Mouse (Mus musculus): ENCODE measurements around the gene Prkn. TPM values are rescaled to one million over a fixed set of nuclear protein-coding genes. Genes with fewer than 3 reads are reported as not detected.
A peak's percentile ranks its signal among the peaks of the same experiment; 100 is the strongest.

The Prkn gene
- total and polyA plus RNA-seq, 3 experiments: 0.39 to 0.50 TPM; not detected in 1

DNA sequence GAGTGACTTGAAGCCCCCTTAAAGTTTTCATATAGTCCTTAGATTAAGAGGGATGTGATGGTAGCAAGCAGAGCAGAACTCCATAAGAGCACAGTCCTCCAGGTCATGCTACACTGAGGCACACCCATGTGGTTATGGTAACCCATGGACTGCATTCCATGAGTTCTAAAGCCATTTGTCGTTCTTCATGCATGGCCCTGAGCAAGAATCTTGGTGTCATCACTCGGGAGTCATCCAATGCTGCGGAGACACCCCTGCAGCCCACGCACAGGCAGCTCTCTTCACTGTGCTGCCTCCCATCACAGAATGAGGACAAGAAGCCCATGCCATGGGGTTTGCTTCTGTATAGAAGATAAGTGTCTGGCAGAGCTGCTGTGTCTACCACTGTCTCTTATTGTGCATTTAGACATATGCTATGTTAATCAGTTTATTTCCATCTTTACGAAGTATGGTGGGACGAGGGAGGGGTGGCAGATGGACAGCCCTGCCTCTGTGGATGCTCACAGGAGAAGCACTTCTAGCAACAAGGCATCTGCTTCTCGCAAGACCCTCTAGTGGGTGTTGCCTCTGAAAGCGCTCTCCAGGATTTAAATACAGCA lies 543.3 kb downstream of the Prkn start:
- Histone ChIP-seq H3K9me3 (replicated peaks; ENCODE audit: insufficient read depth, low read length) (no peaks in the 10 kb centered on the region), H3K27ac (ENCODE audit: control insufficient read depth, low read depth, low read length) (no peak overlapping the region), H3K27me3 (ENCODE audit: control insufficient read depth in 1 of 2, insufficient read depth in 2 of 2, low read length in 2 of 2) (no peaks in the 10 kb centered on the region), H3K4me1 (ENCODE audit: control insufficient read depth in 1 of 2, insufficient read depth in 2 of 2, low read length in 2 of 2) (no peaks in the 10 kb centered on the region), H3K9ac (ENCODE audit: control insufficient read depth, low read depth, low read length, poor library complexity, severe bottlenecking) (no peak overlapping the region), H3K79me2 (ENCODE audit: control insufficient read depth, insufficient read depth, low read length, poor library complexity) (no peaks in the 10 kb centered on the region), H3K36me3 (ENCODE audit: control insufficient read depth in 1 of 2, insufficient read depth in 2 of 2, low read length in 2 of 2) (no peaks in the 10 kb centered on the region), H3K4me3 (ENCODE audit: control insufficient read depth in 1 of 2, insufficient read depth in 1 of 2, low read depth in 2 of 2, low read length in 2 of 2) (no peak overlapping the region)
- no peak for TF ChIP-seq RCOR1 (IDR thresholded peaks at IDR 0.05; ENCODE audit: low read depth, low read length)
- TF ChIP-seq TAL1 (IDR thresholded peaks at IDR 0.05; ENCODE audit: low read length): no peak
- TF ChIP-seq GATA1 (IDR thresholded peaks at IDR 0.05; ENCODE audit: low read depth, low read length): no peak
- TF ChIP-seq TBP (IDR thresholded peaks at IDR 0.05; ENCODE audit: low read depth, low read length): no peak
- TF ChIP-seq SIN3A (IDR thresholded peaks at IDR 0.05; ENCODE audit: low read length): no peak
- DNase-seq (ENCODE audit: low read depth, low spot score): no peak

DNA sequence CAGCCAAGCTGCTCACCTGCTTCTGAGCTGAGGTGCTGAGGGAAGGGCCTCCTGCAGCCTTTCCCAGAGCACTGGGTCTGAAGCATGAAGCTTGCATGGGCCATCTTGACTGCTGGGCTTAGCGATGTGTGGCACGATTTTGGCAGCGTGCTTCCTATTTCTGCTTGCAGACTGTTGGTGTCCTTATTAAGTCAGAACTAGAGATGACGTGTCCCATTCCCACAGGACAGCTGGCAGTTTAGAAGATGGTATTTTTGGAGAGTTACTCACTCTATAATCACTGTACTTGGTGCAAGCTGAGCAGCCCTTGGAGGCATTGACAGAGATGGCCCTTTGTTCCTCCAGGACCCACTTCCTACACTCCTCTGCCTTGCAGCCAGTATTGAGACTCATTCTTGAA lies 545.1 kb downstream of the Prkn start:
- Histone ChIP-seq H3K36me3 (ENCODE audit: control insufficient read depth in 1 of 2, insufficient read depth in 2 of 2, low read length in 2 of 2) (no peaks in the 10 kb centered on the region), H3K79me2 (ENCODE audit: control insufficient read depth, insufficient read depth, low read length, poor library complexity) (no peaks in the 10 kb centered on the region), H3K4me1 (ENCODE audit: control insufficient read depth in 1 of 2, insufficient read depth in 2 of 2, low read length in 2 of 2) (no peaks in the 10 kb centered on the region), H3K27ac (ENCODE audit: control insufficient read depth, low read depth, low read length) (no peak overlapping the region), H3K9me3 (replicated peaks; ENCODE audit: insufficient read depth, low read length) (no peaks in the 10 kb centered on the region), H3K4me3 (ENCODE audit: control insufficient read depth in 1 of 2, insufficient read depth in 1 of 2, low read depth in 2 of 2, low read length in 2 of 2) (no peak overlapping the region), H3K27me3 (ENCODE audit: control insufficient read depth in 1 of 2, insufficient read depth in 2 of 2, low read length in 2 of 2) (no peaks in the 10 kb centered on the region), H3K9ac (ENCODE audit: control insufficient read depth, low read depth, low read length, poor library complexity, severe bottlenecking) (no peak overlapping the region)
- no peak for DNase-seq (ENCODE audit: low read depth, low spot score)
- no peak for TF ChIP-seq BHLHE40 (IDR thresholded peaks at IDR 0.05; ENCODE audit: borderline replicate concordance, low read depth, low read length)
- TF ChIP-seq GATA1 (IDR thresholded peaks at IDR 0.05; ENCODE audit: low read depth, low read length): no peak
- TF ChIP-seq ZC3H11A (IDR thresholded peaks at IDR 0.05; ENCODE audit: low read depth, low read length): no peak
- no peak for TF ChIP-seq MXI1 (IDR thresholded peaks at IDR 0.05; ENCODE audit: low read depth, low read length)
- TF ChIP-seq MAFK (IDR thresholded peaks at IDR 0.05; ENCODE audit: borderline replicate concordance, low read depth, low read length): no peak
- no peak for TF ChIP-seq ZKSCAN1 (IDR thresholded peaks at IDR 0.05; ENCODE audit: low read depth, low read length)
- no peak for TF ChIP-seq SIN3A (IDR thresholded peaks at IDR 0.05; ENCODE audit: low read length)
- no peak for TF ChIP-seq MEF2A (IDR thresholded peaks at IDR 0.05; ENCODE audit: extremely low read depth, insufficient replicate concordance, low read depth, low read length, poor library complexity, severe bottlenecking)
- TF ChIP-seq POLR2AphosphoS5 (IDR thresholded peaks at IDR 0.05; ENCODE audit: borderline replicate concordance, low read depth, low read length): no peak

DNA sequence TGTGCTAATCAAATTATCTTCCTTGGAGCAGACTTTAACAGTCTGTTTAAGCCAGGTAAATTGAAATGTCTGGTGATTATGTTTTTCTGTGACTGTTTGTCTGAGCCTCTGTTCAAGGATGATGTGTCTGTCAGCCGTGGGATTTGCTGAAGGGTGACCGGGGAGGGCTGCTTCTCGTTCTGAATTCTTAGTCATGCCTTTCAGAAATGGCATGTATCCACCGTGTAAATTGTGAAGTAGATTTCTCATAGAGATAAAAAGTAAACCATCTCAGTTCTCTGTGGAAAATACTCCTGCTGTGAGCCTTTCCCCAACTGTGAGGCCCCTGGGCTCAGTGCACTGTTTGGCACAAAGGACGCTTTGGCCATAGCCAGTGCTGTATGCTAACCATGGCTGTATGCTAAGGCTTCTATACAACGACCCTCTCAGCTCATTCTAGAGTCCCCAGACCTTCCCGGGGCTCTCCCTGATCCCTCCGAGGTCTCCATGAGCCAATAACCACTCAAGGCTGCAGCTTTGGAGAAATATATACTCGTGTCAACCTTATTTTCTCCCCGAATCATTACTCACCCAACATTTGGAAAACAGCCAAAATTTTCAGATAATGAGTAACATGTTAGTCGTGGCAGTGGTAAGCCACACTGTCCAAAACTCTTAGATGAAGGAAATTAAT lies 552.6 kb downstream of the Prkn start:
- Histone ChIP-seq H3K9me3 (replicated peaks; ENCODE audit: insufficient read depth, low read length) (no peaks in the 10 kb centered on the region), H3K4me3 (ENCODE audit: control insufficient read depth in 1 of 2, insufficient read depth in 1 of 2, low read depth in 2 of 2, low read length in 2 of 2) (no peak overlapping the region), H3K27me3 (ENCODE audit: control insufficient read depth in 1 of 2, insufficient read depth in 2 of 2, low read length in 2 of 2) (no peaks in the 10 kb centered on the region), H3K4me1 (ENCODE audit: control insufficient read depth in 1 of 2, insufficient read depth in 2 of 2, low read length in 2 of 2) (no peaks in the 10 kb centered on the region), H3K27ac (ENCODE audit: control insufficient read depth, low read depth, low read length) (no peak overlapping the region), H3K36me3 (ENCODE audit: control insufficient read depth in 1 of 2, insufficient read depth in 2 of 2, low read length in 2 of 2) (no peaks in the 10 kb centered on the region), H3K79me2 (ENCODE audit: control insufficient read depth, insufficient read depth, low read length, poor library complexity) (no peaks in the 10 kb centered on the region), H3K9ac (ENCODE audit: control insufficient read depth, low read depth, low read length, poor library complexity, severe bottlenecking) (no peak overlapping the region)
- no peak for DNase-seq (ENCODE audit: low read depth, low spot score)
- TF ChIP-seq MAFK (IDR thresholded peaks at IDR 0.05; ENCODE audit: borderline replicate concordance, low read depth, low read length) (no peak), POLR2AphosphoS5 (IDR thresholded peaks at IDR 0.05; ENCODE audit: borderline replicate concordance, low read depth, low read length) (no peak), GATA1 (IDR thresholded peaks at IDR 0.05; ENCODE audit: low read depth, low read length) (0 out of 2 replicates have a peak, but pooled peaks have one; percentile 14), NELFE (IDR thresholded peaks at IDR 0.05; ENCODE audit: low read depth, low read length) (no peak)

All from MEL (cell line).